Mouse (Mus musculus) G1E (cell line): ENCODE data around the gene Ggact.

Experiments used
- CTCF ChIP-seq: IDR thresholded peaks from 2 replicates; pipeline ENCODE4 v1.5.1; 2012; ENCODE audit warnings: low read depth, low read length, inconsistent platforms, mixed read lengths
- GATA1 ChIP-seq: IDR thresholded peaks from 2 replicates; pipeline ENCODE4 v1.6.1; 2012; ENCODE audit warnings: borderline replicate concordance, low read length, inconsistent platforms, mixed read lengths
- GATA2 ChIP-seq: IDR thresholded peaks from 2 replicates; pipeline ENCODE4 v1.6.1; 2012; ENCODE audit warnings: low read depth, low read length, inconsistent platforms, borderline replicate concordance

DNA sequence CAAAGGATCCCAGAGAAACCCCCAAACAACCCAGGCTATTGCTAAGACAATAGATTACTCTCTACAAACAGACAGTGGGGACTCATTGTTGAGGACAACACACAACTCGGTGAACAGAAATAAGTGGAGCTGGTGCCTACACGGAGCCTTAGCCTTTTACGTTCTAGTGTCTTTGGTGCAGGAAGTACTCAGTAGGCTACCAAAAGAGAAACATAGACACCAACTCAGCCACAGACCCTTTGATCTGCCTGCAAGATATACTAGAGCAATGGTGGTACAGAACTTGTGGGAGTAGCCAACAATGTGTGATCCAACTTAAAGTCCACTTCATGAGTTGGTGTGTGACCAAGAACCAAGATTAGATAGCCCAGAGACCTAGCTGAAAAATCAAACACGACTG is 5.5 kb downstream of the Ggact start:
- TF ChIP-seq CTCF, result no peak
- TF ChIP-seq GATA1, result no peak
- no peak for TF ChIP-seq GATA2
